Mouse (Mus musculus) left cerebral cortex, postnatal 25 days (tissue): ENCODE data around the gene Keg1. TPM values are rescaled to one million over a fixed set of nuclear protein-coding genes. Genes with fewer than 3 reads are reported as not detected.
"Not testable (repeated sequence)": the region's sequence is repeated elsewhere in the genome, so short reads cannot be mapped to it uniquely, and the experiment has no call there.

Source experiments
- DNase-seq, 2 experiments: peaks; one replicate each; pipeline ENCODE4 v3.0.0; 2022; ENCODE audit warnings: low spot score in 2 of 2, mixed read lengths in 1 of 2
- intact Hi-C: fragments of 180-260 bp; cut with DNase I; formaldehyde crosslinking; loops from one replicate; pipeline ENCODE4 v1.15.1; 2025
- total RNA-seq, 2 experiments: library from RNA; stranded (reverse); gene quantifications; 2 replicates each; pipeline ENCODE4 v1.2.3; 2021

The Keg1 gene
- total RNA-seq: not detected

- no peak for DNase-seq
These were observed at the start of gene Keg1 for GRCm38 (mm10) chr19:12695590-12695989. Keg1 (plus strand) TSS chr19:12695786.

GRCm38 (mm10) chr19:12649511-12649910, 46.1 kb upstream of the Keg1 start:
- intact Hi-C loops: no loop called here
- no peak for DNase-seq

More at GRCm38 (mm10) chr19:12695590-12695989, at the start of gene Keg1:
- intact Hi-C loops: no loop called here

- DNase-seq: no peak
- intact Hi-C loops: no loop called here
These were observed 29.4 kb upstream of the Keg1 start for GRCm38 (mm10) chr19:12666156-12666555.

- intact Hi-C loops, DNase-seq: not testable (repeated sequence)
These were observed 27.0 kb upstream of the Keg1 start for GRCm38 (mm10) chr19:12668601-12669000.

GRCm38 (mm10) chr19:12670139-12670538, 25.4 kb upstream of the Keg1 start, which contains the start of gene Olfr1442:
Olfr1442 (plus strand) TSS chr19:12670439.
- intact Hi-C loops: no loop called here
- no peak for DNase-seq

DNA sequence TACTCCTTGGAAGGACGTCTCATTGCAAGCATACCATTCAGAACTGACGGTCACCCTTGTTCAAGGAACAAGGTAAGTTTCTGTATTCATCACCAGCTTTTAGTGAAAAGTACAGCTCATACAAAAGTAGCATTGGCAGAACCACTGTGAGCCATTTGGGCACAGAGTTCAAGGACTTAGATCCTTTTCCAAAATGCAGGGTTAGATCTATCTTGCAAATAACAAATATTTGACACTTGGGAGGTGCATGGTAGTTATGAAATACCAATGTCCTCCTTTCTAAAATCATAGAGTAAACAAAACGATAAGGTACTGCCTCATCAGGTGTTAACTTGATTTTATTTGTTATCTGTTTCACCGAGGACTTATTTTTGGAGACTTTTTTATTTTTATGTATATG, 24.5 kb upstream of the Keg1 start:
- intact Hi-C loops: no loop called here
- DNase-seq: no peak

- intact Hi-C loops: no loop called here
- DNase-seq: no peak
These were observed 17.8 kb upstream of the Keg1 start, which contains the start of gene Olfr1443 for GRCm38 (mm10) chr19:12677812-12678211. Olfr1443 (plus strand) TSS chr19:12678112.

DNA sequence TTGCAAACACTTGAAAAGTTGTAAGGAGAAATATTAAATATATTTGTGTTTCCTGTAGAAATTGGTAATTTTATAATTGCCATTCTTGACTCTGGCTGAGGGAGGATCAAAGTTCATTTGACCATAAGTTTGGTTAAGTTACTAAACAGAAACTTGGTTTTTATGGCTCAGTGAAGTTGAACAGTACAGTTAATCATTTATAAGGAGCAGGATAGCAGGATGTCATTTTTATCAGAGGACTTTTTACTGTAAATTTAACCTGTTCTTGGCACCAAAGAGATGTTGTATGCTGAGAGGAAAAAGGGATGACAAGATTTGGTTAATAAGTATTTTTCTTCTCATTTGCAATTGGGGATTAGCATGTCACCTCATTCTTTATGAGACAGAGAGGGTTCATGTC, 10.9 kb upstream of the Keg1 start:
- no peak for DNase-seq
- intact Hi-C loops: no loop called here

DNA sequence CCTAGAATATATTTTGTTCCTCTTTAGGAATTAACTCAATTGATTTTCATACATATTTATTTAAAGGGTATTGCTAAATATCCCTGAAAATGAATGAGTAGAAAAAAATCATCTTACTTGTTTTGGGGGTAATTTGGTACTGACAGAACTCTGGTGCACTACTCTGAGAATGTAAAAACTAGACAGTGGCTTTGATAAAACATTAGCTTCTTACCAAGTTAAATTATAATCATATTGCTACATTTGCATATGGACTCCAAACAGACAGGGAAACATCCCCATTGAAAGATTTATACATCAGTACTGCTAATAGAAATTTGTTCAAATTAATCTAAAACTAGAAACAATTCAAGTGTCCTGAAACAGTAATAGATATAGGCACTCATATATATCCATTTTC, 10.4 kb upstream of the Keg1 start:
- DNase-seq: no peak
- intact Hi-C loops: no loop called here

DNA sequence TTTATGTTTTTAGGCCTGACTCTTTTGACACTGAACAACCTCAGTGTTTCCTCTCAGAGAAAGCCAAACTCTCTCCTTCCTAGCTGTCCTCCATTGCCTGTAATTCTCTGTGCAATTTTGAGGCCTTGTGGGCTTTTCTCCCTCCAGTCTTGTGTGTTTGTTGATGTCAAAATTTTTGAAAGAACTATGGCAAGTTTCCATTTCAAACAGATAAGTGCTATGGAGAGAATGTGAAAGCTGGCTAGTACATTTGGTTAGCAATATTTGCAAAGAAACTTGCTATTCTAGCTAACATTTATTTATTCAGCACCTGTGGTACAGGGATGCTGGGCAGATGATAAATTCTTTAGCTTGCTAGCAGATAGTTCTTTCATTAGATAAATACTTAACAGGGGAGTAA, 635 bp downstream of the Keg1 start:
- no peak for DNase-seq
- intact Hi-C loops: no loop called here

- intact Hi-C loops: no loop called here
- DNase-seq: no peak
These were observed 12.9 kb downstream of the Keg1 start for GRCm38 (mm10) chr19:12708458-12708857.

- intact Hi-C loops: no loop called here
- DNase-seq: no peak
These were observed 13.4 kb downstream of the Keg1 start for GRCm38 (mm10) chr19:12708986-12709385.

DNA sequence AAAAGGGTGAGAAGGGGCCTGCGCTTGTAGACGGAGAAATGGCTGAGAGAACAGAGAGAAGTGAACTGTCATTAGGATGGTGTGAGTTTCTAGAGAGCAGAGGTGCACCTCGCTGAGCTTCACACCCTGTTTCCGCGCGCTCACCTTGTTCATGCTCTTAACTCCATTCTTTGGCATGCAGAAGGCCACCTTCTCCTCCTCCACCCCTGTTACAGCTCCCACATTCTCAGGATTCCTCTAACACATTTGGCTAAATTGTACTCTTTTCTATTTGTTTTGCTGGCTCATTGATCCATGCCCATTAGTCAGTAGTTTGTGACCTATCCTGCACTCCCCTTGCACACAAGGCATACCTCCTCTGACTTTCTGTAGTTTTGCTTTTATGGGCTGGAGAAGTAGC, 23.6 kb downstream of the Keg1 start:
- intact Hi-C loops: no loop called here
- DNase-seq: no peak

- intact Hi-C loops: no loop called here
- DNase-seq: no peak
These were observed 24.9 kb downstream of the Keg1 start for GRCm38 (mm10) chr19:12720463-12720862.

DNA sequence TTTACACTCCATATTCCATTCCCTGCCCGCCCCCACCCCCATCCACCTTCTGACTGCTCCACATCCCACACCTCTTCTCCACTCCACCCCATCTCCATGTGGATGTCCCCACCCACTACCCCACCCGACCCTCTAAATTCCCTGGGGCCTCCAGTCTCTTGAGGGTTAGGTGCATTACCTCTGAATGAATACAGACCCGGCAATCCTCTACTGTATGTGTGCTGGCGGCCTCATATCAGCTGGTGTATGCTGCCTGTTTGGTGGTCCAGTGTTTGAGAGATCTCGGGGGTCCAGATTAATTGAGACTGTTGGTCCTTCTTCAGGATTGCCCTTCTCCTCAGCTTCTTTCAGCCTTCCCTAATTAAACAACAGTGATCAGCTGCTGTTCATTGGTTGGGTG, 25.3 kb downstream of the Keg1 start:
- intact Hi-C loops, DNase-seq: not testable (repeated sequence)

GRCm38 (mm10) chr19:12721596-12721995, 26.0 kb downstream of the Keg1 start:
- intact Hi-C loops, DNase-seq: not testable (repeated sequence)

GRCm38 (mm10) chr19:12722308-12722707, 26.7 kb downstream of the Keg1 start:
- peak in 1 of 2 experiments; percentile 7 for DNase-seq
- intact Hi-C loops: loop anchor here (1.0 kb wide), 1 partner anchor 72 kb away; no protein-coding TSS in a partner anchor

DNA sequence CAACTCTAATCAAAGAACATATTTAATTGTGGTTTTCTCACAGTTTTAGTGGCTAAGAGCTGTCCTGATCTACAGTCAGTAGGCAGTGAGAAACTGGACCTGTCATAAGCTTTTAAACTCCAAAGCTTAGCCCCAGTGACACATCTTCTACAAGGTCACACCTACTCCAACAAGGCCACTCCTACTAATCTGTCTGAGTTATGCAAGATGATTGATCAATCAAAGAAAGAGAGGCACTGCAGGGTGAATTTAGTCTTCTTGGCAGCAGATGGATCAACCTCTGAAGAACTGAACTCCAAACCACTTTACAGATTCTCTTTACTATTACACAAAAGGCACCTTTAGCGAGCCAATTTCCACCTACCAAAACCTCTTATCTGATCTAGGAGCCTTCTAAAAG, 30.3 kb downstream of the Keg1 start:
- no peak for DNase-seq
- intact Hi-C loops: no loop called here

DNA sequence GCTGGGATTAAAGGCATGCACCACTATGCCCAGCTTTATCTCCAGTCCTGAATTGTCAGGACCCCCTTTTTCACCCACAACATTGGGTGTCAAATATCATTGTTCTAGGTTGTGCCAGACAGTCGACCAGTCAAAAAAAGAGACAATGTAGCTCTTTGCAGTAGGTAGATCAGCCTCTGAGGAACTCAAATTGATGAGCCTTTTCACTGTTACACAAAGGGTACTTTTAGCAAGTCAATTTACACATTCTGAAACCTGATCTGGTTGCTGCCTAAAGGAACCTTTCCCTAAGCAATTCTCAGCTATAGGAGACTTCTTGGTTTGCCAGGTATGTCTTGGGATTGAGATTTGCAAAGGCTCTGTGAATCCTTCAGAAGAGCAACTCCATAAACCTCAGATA, 35.5 kb downstream of the Keg1 start:
- intact Hi-C loops: no loop called here

GRCm38 (mm10) chr19:12731950-12732349, 36.4 kb downstream of the Keg1 start:
- intact Hi-C loops: no loop called here
- DNase-seq: no peak

More for the DNA sequence above, 35.5 kb downstream of the Keg1 start:
- DNase-seq: no peak

GRCm38 (mm10) chr19:12756286-12756685, 60.7 kb downstream of the Keg1 start:
- no peak for DNase-seq
- intact Hi-C loops: no loop called here

GRCm38 (mm10) chr19:12758936-12759478, 63.4 kb downstream of the Keg1 start:
- intact Hi-C loops: no loop called here
- no peak for DNase-seq
